ENCODE assay signal across 8 mouse cellular contexts in genomic region chr9:22002194-22003162, GRCm38 (mm10). TPM values are rescaled to one million over a fixed set of nuclear protein-coding genes. Genes with fewer than 3 reads are reported as not detected.
A peak's percentile ranks its signal among the peaks of the same experiment; 100 is the strongest.
DNase-seq lines count a peak whose midpoint lies in the region; ATAC-seq lines count a peak whose summit lies in the region.

TSS of gene Ccdc151 (minus strand) at chr9:22002634.
TSS of gene Prkcsh (plus strand) at chr9:22002806.

- peaks cover 4% of the 10 kb centered on the region; the same call in 1 of the 2 replicates for H3K36me3 ChIP-seq in hindbrain, embryonic 11.5 days (ENCODE audit: control insufficient read depth, insufficient read depth, low read length)

- WGBS in hindbrain, embryonic 11.5 days = 5% methylated on average over 57 of the region's 57 CpGs

- peak; percentile 100 for DNase-seq in Muller cell, postnatal 12 days (ENCODE audit: inconsistent ontology term)
- DNase-seq in cerebellum, adult 9-11 months = peak; percentile 100
- DNase-seq in frontal cortex, adult 2 months (ENCODE audit: extremely low spot score in 1 of 2, low spot score in 1 of 2) = peak; percentile 99 to 100
- peak; percentile 99 for DNase-seq in hindbrain, embryonic 11.5 days (ENCODE audit: low spot score)
- DNase-seq in layer of hippocampus, postnatal 10 days (ENCODE audit: low spot score in 2 of 2) = peak; percentile 98 to 99
- peak; percentile 100 for DNase-seq in lung, postnatal 10 days
- DNase-seq in ovary, postnatal 36 days (ENCODE audit: low spot score) = peak; percentile 98
- DNase-seq in thymus, postnatal 25 days = peak; percentile 98

- peak; percentile 99 for ATAC-seq in hindbrain, embryonic 11.5 days (ENCODE audit: low FRiP score)

- H3K4me1 ChIP-seq in hindbrain, embryonic 11.5 days (replicated peaks; ENCODE audit: control insufficient read depth, insufficient read depth, low read length) = peaks cover 5% of the 10 kb centered on the region

- H3K9me3 ChIP-seq in hindbrain, embryonic 11.5 days (ENCODE audit: control insufficient read depth, low read length) = no peaks in the 10 kb centered on the region

- H3K4me2 ChIP-seq in hindbrain, embryonic 11.5 days (replicated peaks; ENCODE audit: low read depth, low read length) = peak within 1 kb of the TSS; percentile 67

- peak within 1 kb of the TSS; percentile 83 for H3K4me3 ChIP-seq in hindbrain, embryonic 11.5 days (ENCODE audit: low read depth, low read length)

- H3K27ac ChIP-seq in hindbrain, embryonic 11.5 days (ENCODE audit: low read depth, low read length) = peak within 1 kb of the TSS; percentile 58

- H3K27me3 ChIP-seq in hindbrain, embryonic 11.5 days (ENCODE audit: control insufficient read depth, insufficient read depth, low read length) = no peaks in the 10 kb centered on the region

- H3K9ac ChIP-seq in hindbrain, embryonic 11.5 days (ENCODE audit: low read depth, low read length) = peak within 1 kb of the TSS; percentile 70

RNA-seq across cellular contexts. Expression of gene Ccdc151, which starts in this region (rescaled TPM):
- 6.9 TPM in 2 replicates for polyA plus RNA-seq in frontal cortex, adult 2 months (2012; rRNA removed)
- polyA plus RNA-seq in hindbrain, embryonic 11.5 days (2014; fragmentation: Nextera tagmentation; extraction: Ambion mirVana) = 5.5 and 5.7 TPM in 2 replicates
- total RNA-seq in layer of hippocampus, postnatal 10 days (2021) = 1 to 10 TPM; 5.3 to 5.7 TPM

RNA-seq across cellular contexts. Expression of gene Prkcsh, which starts in this region (rescaled TPM):
- polyA plus RNA-seq in frontal cortex, adult 2 months (2012; rRNA removed) = 106 and 112 TPM in 2 replicates
- 84.6 TPM in 2 replicates for polyA plus RNA-seq in hindbrain, embryonic 11.5 days (2014; fragmentation: Nextera tagmentation; extraction: Ambion mirVana)
- total RNA-seq in layer of hippocampus, postnatal 10 days (2021) = 10 to 100 TPM; 90.5 to 96.5 TPM

Comparison
In these comparisons a context has a peak if more than half of its experiments do, and no peak if none do; other contexts are left out.
1. Peak in every context shown above with its lines: DNase-seq, ATAC-seq, H3K4me3 ChIP-seq and H3K27ac ChIP-seq.